Mouse (Mus musculus) heart, embryonic 11.5 days (tissue): Measurements from ENCODE around the gene Sgms1. TPM values are rescaled to one million over a fixed set of nuclear protein-coding genes. Genes with fewer than 3 reads are reported as not detected.

Source experiments
- ATAC-seq: fragments of 200-750 bp; cut with Nextera tagmentation; replicated peaks from 2 replicates; pipeline ENCODE4 v1.8.0; 2017; ENCODE audit warnings: moderate library complexity; ENCODE audit not compliant: insufficient number of reproducible peaks, low FRiP score, low TSS enrichment
- H3K27ac ChIP-seq: fragments of 300-500 bp; sonication (generic); 2 replicates; pipeline ENCODE4 v1.5.1; 2014; ENCODE audit warnings: mild to moderate bottlenecking, low read depth, low read length
- H3K27me3 ChIP-seq: fragments of 300-500 bp; sonication (generic); 2 replicates; pipeline ENCODE4 v1.6.1; 2014; ENCODE audit warnings: mild to moderate bottlenecking, low read length, mixed read lengths; ENCODE audit not compliant: control insufficient read depth, insufficient read depth
- H3K36me3 ChIP-seq: fragments of 300-500 bp; sonication (generic); 2 replicates; pipeline ENCODE4 v1.6.1; 2014; ENCODE audit warnings: mild to moderate bottlenecking, low read length, moderate library complexity, mixed read lengths; ENCODE audit not compliant: control insufficient read depth, insufficient read depth
- H3K4me1 ChIP-seq: fragments of 300-500 bp; sonication (generic); 2 replicates; pipeline ENCODE4 v1.6.1; 2014; ENCODE audit warnings: low read length; ENCODE audit not compliant: control insufficient read depth, insufficient read depth
- H3K4me2 ChIP-seq: fragments of 300-500 bp; sonication (generic); 2 replicates; pipeline ENCODE4 v1.6.1; 2014; ENCODE audit warnings: mild to moderate bottlenecking, moderate library complexity
- H3K4me3 ChIP-seq: fragments of 300-500 bp; sonication (generic); 2 replicates; pipeline ENCODE4 v1.5.1; 2014; ENCODE audit warnings: low read depth, low read length
- H3K9ac ChIP-seq: fragments of 300-500 bp; sonication (generic); 2 replicates; pipeline ENCODE4 v1.6.1; 2014; ENCODE audit warnings: mild to moderate bottlenecking, low read depth, low read length, moderate library complexity
- H3K9me3 ChIP-seq: fragments of 300-500 bp; sonication (generic); replicated peaks from 2 replicates; pipeline ENCODE4 v1.6.1; 2016; ENCODE audit warnings: low read length; ENCODE audit not compliant: control insufficient read depth
- WGBS: fragments of 180-500 bp; shearing (Covaris S2); extraction: QIAGEN DNeasy Blood & Tissue Kit; methylation state at CpG from one replicate; pipeline ENCODE4 v1.1.7; 2014; ENCODE audit not compliant: insufficient replicate concordance; 5-methylcytosine and 5-hydroxymethylcytosine counted together
- polyA plus RNA-seq: library from polyadenylated mRNA; unstranded; fragments of >200 nt; fragmentation: Nextera tagmentation; extraction: Ambion mirVana; gene quantifications from 2 replicates; pipeline ENCODE4 v1.2.1, GENCODE M21; 2014

Gene Sgms1
- polyA plus RNA-seq, 1 experiment from 2014 or later, result 36.8 TPM

GRCm38 (mm10) chr19:32107771-32108306 lies 281.7 kb downstream of the Sgms1 start, which contains the start of gene Asah2:
TSS of gene Asah2 (minus strand) at chr19:32108211.
- ATAC-seq, result peak; percentile 88
- WGBS, result 1% methylated on average over 28 of the region's 28 CpGs
- H3K36me3 ChIP-seq, result no peaks in the 10 kb centered on the region
- H3K9me3 ChIP-seq, result no peaks in the 10 kb centered on the region
- H3K27me3 ChIP-seq, result no peaks in the 10 kb centered on the region
- H3K4me2 ChIP-seq, result peak within 1 kb of the TSS; percentile 67
- H3K27ac ChIP-seq, result peak within 1 kb of the TSS; percentile 97
- H3K4me1 ChIP-seq, result peaks cover 3% of the 10 kb centered on the region; the same call in 1 of the 2 replicates
- H3K9ac ChIP-seq, result peak within 1 kb of the TSS; percentile 96
- H3K4me3 ChIP-seq, result peak within 1 kb of the TSS; percentile 76

- Histone ChIP-seq H3K27me3 (no peaks in the 10 kb centered on the region), H3K27ac (no peak overlapping the region; the same call in 1 of the 2 replicates), H3K36me3 (no peaks in the 10 kb centered on the region), H3K4me2 (peak overlapping the region; percentile 67), H3K9me3 (no peaks in the 10 kb centered on the region), H3K9ac (no peak overlapping the region; the same call in 1 of the 2 replicates), H3K4me1 (peaks cover 3% of the 10 kb centered on the region; the same call in 1 of the 2 replicates), H3K4me3 (no peak overlapping the region)
- 71% methylated on average over 2 of the region's 2 CpGs for WGBS
- ATAC-seq, result no peak
Observed at GRCm38 (mm10) chr19:32106750-32107149, 282.8 kb downstream of the Sgms1 start.

GRCm38 (mm10) chr19:32104217-32104616 lies 285.3 kb downstream of the Sgms1 start:
- Histone ChIP-seq H3K9me3 (no peaks in the 10 kb centered on the region), H3K27me3 (no peaks in the 10 kb centered on the region), H3K27ac (no peak overlapping the region), H3K9ac (no peak overlapping the region), H3K36me3 (no peaks in the 10 kb centered on the region), H3K4me1 (peaks cover 6% of the 10 kb centered on the region; the same call in 1 of the 2 replicates), H3K4me3 (no peak overlapping the region), H3K4me2 (no peak overlapping the region)
- no peak for ATAC-seq
- WGBS, result 69% methylated on average over 4 of the region's 4 CpGs

- H3K4me1 ChIP-seq, result peaks cover 6% of the 10 kb centered on the region; the same call in 1 of the 2 replicates
- H3K4me3 ChIP-seq, result no peak overlapping the region; the same call in 1 of the 2 replicates
- no peaks in the 10 kb centered on the region for H3K27me3 ChIP-seq
- no peak for ATAC-seq
- no peaks in the 10 kb centered on the region for H3K9me3 ChIP-seq
- H3K9ac ChIP-seq, result peak overlapping the region; percentile 12; the same call in 1 of the 2 replicates
- no peaks in the 10 kb centered on the region for H3K36me3 ChIP-seq
- H3K27ac ChIP-seq, result no peak overlapping the region
- WGBS, result 6% methylated on average over 9 of the region's 9 CpGs
- peak overlapping the region; percentile 55 for H3K4me2 ChIP-seq
Observed at GRCm38 (mm10) chr19:32102976-32103300, 286.6 kb downstream of the Sgms1 start.

- H3K4me3 ChIP-seq, result peak overlapping the region; percentile 5; the same call in 1 of the 2 replicates
- H3K4me1 ChIP-seq, result peaks cover 6% of the 10 kb centered on the region; the same call in 1 of the 2 replicates
- peak overlapping the region; percentile 55 for H3K4me2 ChIP-seq
- no peaks in the 10 kb centered on the region for H3K36me3 ChIP-seq
- no peaks in the 10 kb centered on the region for H3K27me3 ChIP-seq
- H3K9me3 ChIP-seq, result no peaks in the 10 kb centered on the region
- H3K27ac ChIP-seq, result no peak overlapping the region
- no peak for ATAC-seq
- peak overlapping the region; percentile 12; the same call in 1 of the 2 replicates for H3K9ac ChIP-seq
- 21% methylated on average over 18 of the region's 18 CpGs for WGBS
Observed at GRCm38 (mm10) chr19:32102294-32102975, 287.1 kb downstream of the Sgms1 start.

- Histone ChIP-seq H3K9me3 (no peaks in the 10 kb centered on the region), H3K9ac (no peak overlapping the region), H3K27ac (no peak overlapping the region), H3K4me2 (no peak overlapping the region), H3K4me1 (peaks cover 6% of the 10 kb centered on the region; the same call in 1 of the 2 replicates), H3K36me3 (no peaks in the 10 kb centered on the region), H3K4me3 (no peak overlapping the region), H3K27me3 (no peaks in the 10 kb centered on the region)
- ATAC-seq, result no peak
- 76% methylated on average over 3 of the region's 3 CpGs for WGBS
Observed at GRCm38 (mm10) chr19:32098582-32098981, 290.9 kb downstream of the Sgms1 start.

- Histone ChIP-seq H3K36me3 (no peaks in the 10 kb centered on the region), H3K9me3 (no peaks in the 10 kb centered on the region), H3K27me3 (no peaks in the 10 kb centered on the region), H3K27ac (no peak overlapping the region), H3K4me3 (no peak overlapping the region), H3K4me1 (no peaks in the 10 kb centered on the region), H3K4me2 (no peak overlapping the region), H3K9ac (no peak overlapping the region)
- WGBS, result 83% methylated on average over 4 of the region's 4 CpGs
- no peak for ATAC-seq
Observed at GRCm38 (mm10) chr19:32092358-32092757, 297.2 kb downstream of the Sgms1 start.

GRCm38 (mm10) chr19:32090804-32091203 lies 298.7 kb downstream of the Sgms1 start:
- ATAC-seq, result no peak
- Histone ChIP-seq H3K4me2 (no peak overlapping the region), H3K36me3 (no peaks in the 10 kb centered on the region), H3K27me3 (no peaks in the 10 kb centered on the region), H3K4me3 (no peak overlapping the region), H3K9me3 (no peaks in the 10 kb centered on the region), H3K9ac (no peak overlapping the region), H3K27ac (no peak overlapping the region), H3K4me1 (no peaks in the 10 kb centered on the region)
- 84% methylated on average over 4 of the region's 4 CpGs for WGBS
